In genomic region chr17:17883840-17884239, GRCm38 (mm10) we compare ENCODE assay signal across 29 mouse cellular contexts. TPM values are rescaled to one million over a fixed set of nuclear protein-coding genes. Genes with fewer than 3 reads are reported as not detected.
A peak's percentile ranks its signal among the peaks of the same experiment; 100 is the strongest.
DNase-seq lines count a peak whose midpoint lies in the region; ATAC-seq and TF ChIP-seq lines count a peak whose summit lies in the region.
"Had no signal": no experiment of that assay in that cellular context is flagged by ENCODE, and none has a peak within 500 bp of the region (broad histone marks: within the 10 kb centered on the region; RNA-seq: fewer than 3 reads in every experiment).

TSS of gene Fpr1 (minus strand) at chr17:17883940.

- H3K9me3 ChIP-seq in liver, postnatal 0 days (ENCODE audit: low read length), result no peaks in the 10 kb centered on the region
- H3K9me3 ChIP-seq in megakaryocyte, embryonic 14.5 days, result no peaks in the 10 kb centered on the region
- H3K9me3 ChIP-seq: heart, embryonic 10.5 days; hindbrain, embryonic 12.5 days; hindbrain, embryonic 15.5 days had no signal

- H3K27me3 ChIP-seq in liver, postnatal 0 days (ENCODE audit: insufficient read depth, low read length), result no peaks in the 10 kb centered on the region
- H3K27me3 ChIP-seq in megakaryocyte, embryonic 14.5 days (replicated peaks), result no peaks in the 10 kb centered on the region
- H3K27me3 ChIP-seq: hindbrain, embryonic 12.5 days; hindbrain, embryonic 15.5 days had no signal

- no peak for ATAC-seq in liver, postnatal 0 days
- ATAC-seq: CD4-positive, CD25-positive, alpha-beta regulatory T cell, adult 4 months; forebrain, embryonic 14.5 days; forebrain, postnatal 0 days had no signal

- H3K36me3 ChIP-seq in liver, postnatal 0 days (replicated peaks; ENCODE audit: insufficient read depth, low read length), result no peaks in the 10 kb centered on the region
- H3K36me3 ChIP-seq in megakaryocyte, embryonic 14.5 days (replicated peaks; ENCODE audit: low read length), result no peaks in the 10 kb centered on the region
- H3K36me3 ChIP-seq: heart, embryonic 10.5 days; hindbrain, embryonic 12.5 days; hindbrain, embryonic 15.5 days had no signal

- H3K4me3 ChIP-seq in liver, postnatal 0 days (ENCODE audit: low read depth, low read length), result peak within 1 kb of the TSS; percentile 19
- peak within 1 kb of the TSS; percentile 71 for H3K4me3 ChIP-seq in bone marrow, adult 2 months (replicated peaks; ENCODE audit: control insufficient read depth, low read depth, low read length)
- peak within 1 kb of the TSS; percentile 21; the same call in 1 of the 2 replicates for H3K4me3 ChIP-seq in bone marrow macrophage, adult 2 months (ENCODE audit: insufficient read depth, low read length)
- H3K4me3 ChIP-seq in megakaryocyte, embryonic 14.5 days (replicated peaks), result peak within 1 kb of the TSS; percentile 12
- H3K4me3 ChIP-seq: gastrocnemius, adult 2 months; heart, adult 2 months; heart, embryonic 10.5 days; hindbrain, embryonic 12.5 days; hindbrain, embryonic 15.5 days had no signal

- no peak within 1 kb of the TSS; the same call in 1 of the 2 replicates for H3K9ac ChIP-seq in liver, postnatal 0 days (replicated peaks)
- H3K9ac ChIP-seq: forebrain, postnatal 0 days; hindbrain, embryonic 12.5 days; hindbrain, embryonic 15.5 days had no signal

- TF ChIP-seq POLR2A in bone marrow, adult 2 months (IDR thresholded peaks at IDR 0.05; ENCODE audit: borderline replicate concordance, control insufficient read depth, low read depth, low read length), result no peak
- no peak for TF ChIP-seq POLR2A in bone marrow macrophage, adult 2 months (IDR thresholded peaks at IDR 0.05; ENCODE audit: borderline replicate concordance, low read depth, low read length)

- no peaks in the 10 kb centered on the region for H3K4me1 ChIP-seq in liver, postnatal 0 days (ENCODE audit: insufficient read depth)
- H3K4me1 ChIP-seq in bone marrow, adult 2 months (ENCODE audit: control insufficient read depth, insufficient read depth, low read length), result no peaks in the 10 kb centered on the region; the same call in 1 of the 2 replicates
- H3K4me1 ChIP-seq in bone marrow macrophage, adult 2 months (ENCODE audit: control insufficient read depth, insufficient read depth, low read length), result peaks cover 41% of the 10 kb centered on the region
- 0 out of 2 replicates have a peak, but pooled peaks cover 3% of the 10 kb centered on the region for H3K4me1 ChIP-seq in megakaryocyte, embryonic 14.5 days
- H3K4me1 ChIP-seq: heart, embryonic 10.5 days; hindbrain, embryonic 12.5 days; hindbrain, embryonic 15.5 days had no signal

- WGBS in liver, postnatal 0 days (ENCODE audit: insufficient replicate concordance), result 37% methylated on average over 1 of the region's 1 CpGs
- 58% methylated on average over 1 of the region's 1 CpGs for WGBS in bone marrow, adult 2 months

- DNase-seq in liver, postnatal 0 days, result no peak
- DNase-seq in liver, result no peak
- DNase-seq in spleen, postnatal 10 days (ENCODE audit: low spot score in 2 of 2), result no peak
- DNase-seq in left cerebral cortex, postnatal 10 days (ENCODE audit: extremely low spot score in 1 of 2, low spot score in 2 of 2), result no peak
- no peak for DNase-seq in gastrocnemius, postnatal 10 days
- DNase-seq: adrenal gland, adult 8-10 months; adrenal gland, postnatal 25 days; cerebellum, adult 11 months; cerebellum, adult 2 months; cerebellum, postnatal 10 days; cerebellum, postnatal 36 days; embryo, embryonic 11 days; forebrain, postnatal 0 days; gastrocnemius, adult 2 months; gastrocnemius, postnatal 25 days; heart, adult 2 months had no signal

- intact Hi-C loops in left cerebral cortex, postnatal 10 days (cut with DNase I), result no loop called here

- peak within 1 kb of the TSS; percentile 28; the same call in 1 of the 2 replicates for H3K4me2 ChIP-seq in liver, postnatal 0 days (ENCODE audit: low read depth, low read length)
- H3K4me2 ChIP-seq: hindbrain, embryonic 12.5 days; hindbrain, embryonic 15.5 days had no signal

- H3K27ac ChIP-seq in liver, postnatal 0 days (ENCODE audit: low read depth), result peak within 1 kb of the TSS; percentile 26; the same call in 1 of the 2 replicates
- peak within 1 kb of the TSS; percentile 70; the same call in 1 of the 2 replicates for H3K27ac ChIP-seq in bone marrow, adult 2 months (ENCODE audit: control insufficient read depth, insufficient read depth, low read depth, low read length, poor library complexity)
- peak within 1 kb of the TSS; percentile 15; the same call in 1 of the 2 replicates for H3K27ac ChIP-seq in bone marrow macrophage, adult 2 months (ENCODE audit: insufficient read depth, low read depth, low read length)
- H3K27ac ChIP-seq: gastrocnemius, adult 2 months; heart, adult 2 months; heart, embryonic 10.5 days; hindbrain, embryonic 12.5 days; hindbrain, embryonic 15.5 days had no signal

- TF ChIP-seq EP300 in liver, postnatal 0 days (IDR thresholded peaks at IDR 0.05; ENCODE audit: low read depth), result no peak

- no peak for TF ChIP-seq CTCF in liver, postnatal 0 days (IDR thresholded peaks at IDR 0.05; ENCODE audit: low read depth)
- no peak for TF ChIP-seq CTCF in bone marrow, adult 2 months (IDR thresholded peaks at IDR 0.05; ENCODE audit: control insufficient read depth, insufficient read depth, low read length)
- TF ChIP-seq CTCF in bone marrow macrophage, adult 2 months (IDR thresholded peaks at IDR 0.05; ENCODE audit: low read depth, low read length), result no peak

RNA-seq across cellular contexts. Expression of gene Fpr1, which starts in this region (rescaled TPM):
- polyA plus RNA-seq in liver, postnatal 0 days (2015; fragmentation: Nextera tagmentation; extraction: Ambion mirVana), result 13.3 and 13.7 TPM in 2 replicates
- 4.9 and 29.1 TPM in 2 replicates for polyA plus RNA-seq in bone marrow, adult 2 months (2011; ENCODE audit: insufficient read depth, insufficient read length, low replicate concordance, missing spikeins)
- 17.9 and 19.5 TPM in 2 replicates for polyA plus RNA-seq in bone marrow macrophage, adult 2 months (2012; ENCODE audit: insufficient read depth, insufficient read length, missing spikeins)
- polyA plus RNA-seq in megakaryocyte, embryonic 14.5 days (2012; ENCODE audit: insufficient read depth, low replicate concordance), result 0.76 TPM in 1 of 2 replicates, not detected in the other
- total RNA-seq in left cerebral cortex, postnatal 10 days (2021), result not detected
- under 1 TPM in 1 of 2 experiments, not detected in 1; 0.32 TPM for total RNA-seq in gastrocnemius, postnatal 10 days (2021)
- total RNA-seq: forebrain, postnatal 0 days; gastrocnemius, adult 2 months; gastrocnemius, postnatal 25 days; heart, adult 2 months; MEL had no signal
- polyA plus RNA-seq: C2C12; CD4-positive, CD25-positive, alpha-beta regulatory T cell, adult 4 months; cerebellum, adult 2 months; cortical plate, adult 2 months; forebrain, embryonic 11.5 days; forebrain, embryonic 14.5 days; frontal cortex, adult 2 months; hindbrain, embryonic 12.5 days had no signal

Comparison
In these comparisons a context has a peak if more than half of its experiments do, and no peak if none do; other contexts are left out.
1. H3K27ac ChIP-seq: peak in every context shown above with its lines; median percentile 70 in bone marrow, adult 2 months; 26 in liver, postnatal 0 days; 15 in bone marrow macrophage, adult 2 months.
2. H3K4me3 ChIP-seq: peak in every context shown above with its lines; median percentile 71 in bone marrow, adult 2 months; 21 in bone marrow macrophage, adult 2 months; 19 in liver, postnatal 0 days; 12 in megakaryocyte, embryonic 14.5 days.